Comparison of ENCODE assay signal across 13 mouse cellular contexts in genomic region chr12:15808186-15808800, GRCm38 (mm10).
"Had no signal": no experiment of that assay in that cellular context is flagged by ENCODE, and none has a peak within 500 bp of the region (broad histone marks: within the 10 kb centered on the region; RNA-seq: fewer than 3 reads in every experiment).

No protein-coding gene starts in this region.

- H3K27me3 ChIP-seq: limb, embryonic 13.5 days; neural tube, embryonic 12.5 days; stomach, embryonic 15.5 days had no signal

- H3K4me3 ChIP-seq: limb, embryonic 13.5 days; midbrain, embryonic 10.5 days; myocyte; neural tube, embryonic 12.5 days; stomach, embryonic 15.5 days had no signal

- H3K9ac ChIP-seq: limb, embryonic 13.5 days; liver, embryonic 14.5 days; neural tube, embryonic 12.5 days; stomach, embryonic 15.5 days had no signal

- DNase-seq: kidney, postnatal 25 days; lung, adult 18-20 months; lung, postnatal 36 days; midbrain, embryonic 14.5 days; retina, postnatal 1 day; thymus, adult 2 months; thymus, postnatal 25 days had no signal

- H3K4me2 ChIP-seq: limb, embryonic 13.5 days; neural tube, embryonic 12.5 days; stomach, embryonic 15.5 days had no signal

- H3K27ac ChIP-seq: limb, embryonic 13.5 days; liver, embryonic 14.5 days; midbrain, embryonic 10.5 days; neural tube, embryonic 12.5 days; stomach, embryonic 15.5 days had no signal

- H3K9me3 ChIP-seq: limb, embryonic 13.5 days; midbrain, embryonic 10.5 days; neural tube, embryonic 12.5 days; stomach, embryonic 15.5 days had no signal
